Mouse (Mus musculus): ENCODE results near the gene Adam26b. TPM values are rescaled to one million over a fixed set of nuclear protein-coding genes. Genes with fewer than 3 reads are reported as not detected.
"Not testable (repeated sequence)": the region's sequence is repeated elsewhere in the genome, so short reads cannot be mapped to it uniquely, and the experiment has no call there.

The Adam26b gene
- polyA plus RNA-seq (2014; fragmentation: Nextera tagmentation; extraction: Ambion mirVana) = not detected in 2 replicates

GRCm38 (mm10) chr8:43528006-43528405, at the start of gene Adam26b:
TSS of gene Adam26b (minus strand) at chr8:43528106.
- not testable (repeated sequence) for H3K36me3 ChIP-seq (ENCODE audit: control insufficient read depth, insufficient read depth, low read length); H3K4me3 ChIP-seq (ENCODE audit: low read length); H3K4me1 ChIP-seq (ENCODE audit: control insufficient read depth, insufficient read depth, low read length); ATAC-seq (ENCODE audit: low FRiP score, low TSS enrichment); H3K27me3 ChIP-seq (ENCODE audit: control insufficient read depth, insufficient read depth, low read length); H3K27ac ChIP-seq (ENCODE audit: low read depth, low read length); H3K4me2 ChIP-seq (replicated peaks; ENCODE audit: low read depth, low read length); H3K9me3 ChIP-seq (ENCODE audit: control insufficient read depth, low read length); H3K9ac ChIP-seq (ENCODE audit: low read depth, low read length)

GRCm38 (mm10) chr8:43576607-43577006, 48.7 kb upstream of the Adam26b start, which contains the start of gene Adam26a:
TSS of gene Adam26a (minus strand) at chr8:43576707.
- H3K27me3 ChIP-seq (ENCODE audit: control insufficient read depth, insufficient read depth, low read length); H3K27ac ChIP-seq (ENCODE audit: low read depth, low read length); H3K9ac ChIP-seq (ENCODE audit: low read depth, low read length); H3K4me3 ChIP-seq (ENCODE audit: low read length); H3K9me3 ChIP-seq (ENCODE audit: control insufficient read depth, low read length); H3K4me2 ChIP-seq (replicated peaks; ENCODE audit: low read depth, low read length); ATAC-seq (ENCODE audit: low FRiP score, low TSS enrichment); H3K36me3 ChIP-seq (ENCODE audit: control insufficient read depth, insufficient read depth, low read length); H3K4me1 ChIP-seq (ENCODE audit: control insufficient read depth, insufficient read depth, low read length): not testable (repeated sequence)
- WGBS = 98% methylated on average over 2 of the region's 2 CpGs

Other genes starting within 250 kb of the Adam26b start
- gene Zfp42, start 221.1 kb downstream of the Adam26b start, polyA plus RNA-seq (2014; fragmentation: Nextera tagmentation; extraction: Ambion mirVana) = not detected in 2 replicates
- not detected in 2 replicates for gene Adam26a, start 48.6 kb upstream of the Adam26b start, polyA plus RNA-seq (2014; fragmentation: Nextera tagmentation; extraction: Ambion mirVana)
- gene Gm5346, start 99.2 kb upstream of the Adam26b start, polyA plus RNA-seq (2014; fragmentation: Nextera tagmentation; extraction: Ambion mirVana) = not detected in 2 replicates
- gene Adam34, start 181.9 kb upstream of the Adam26b start, polyA plus RNA-seq (2014; fragmentation: Nextera tagmentation; extraction: Ambion mirVana) = not detected in 2 replicates